Mouse (Mus musculus) embryonic facial prominence, embryonic 15.5 days (tissue): ENCODE measurements around the gene Rpl38. TPM values are rescaled to one million over a fixed set of nuclear protein-coding genes. Genes with fewer than 3 reads are reported as not detected.

Experiments used
- ATAC-seq: fragments of 200-750 bp; cut with Nextera tagmentation; 2 replicates; pipeline ENCODE4 v1.8.0; 2017; ENCODE audit warnings: low read depth, moderate TSS enrichment; ENCODE audit not compliant: insufficient number of reproducible peaks, low FRiP score, low TSS enrichment
- H3K27ac ChIP-seq: fragments of 300-500 bp; sonication (generic); replicated peaks from 2 replicates; pipeline ENCODE4 v1.5.1; 2015; ENCODE audit warnings: mild to moderate bottlenecking, inconsistent platforms
- H3K27me3 ChIP-seq: fragments of 300-500 bp; sonication (generic); 2 replicates; pipeline ENCODE4 v1.6.1; 2015; ENCODE audit warnings: inconsistent platforms
- H3K36me3 ChIP-seq: fragments of 300-500 bp; sonication (generic); 2 replicates; pipeline ENCODE4 v1.6.1; 2015; ENCODE audit warnings: mild to moderate bottlenecking, inconsistent platforms
- H3K4me1 ChIP-seq: fragments of 300-500 bp; sonication (generic); 2 replicates; pipeline ENCODE4 v1.6.1; 2015; ENCODE audit warnings: inconsistent platforms
- H3K4me2 ChIP-seq: fragments of 300-500 bp; sonication (generic); replicated peaks from 2 replicates; pipeline ENCODE4 v1.6.1; 2015; ENCODE audit warnings: mild to moderate bottlenecking, inconsistent platforms
- H3K4me3 ChIP-seq: fragments of 300-500 bp; sonication (generic); replicated peaks from 2 replicates; pipeline ENCODE4 v1.5.1; 2015; ENCODE audit warnings: mild to moderate bottlenecking, inconsistent platforms
- H3K9ac ChIP-seq: fragments of 300-500 bp; sonication (generic); 2 replicates; pipeline ENCODE4 v1.6.1; 2015; ENCODE audit warnings: inconsistent platforms
- H3K9me3 ChIP-seq: fragments of 300-500 bp; sonication (generic); replicated peaks from 2 replicates; pipeline ENCODE4 v1.6.1; 2016; ENCODE audit warnings: inconsistent platforms
- WGBS: fragments of 180-500 bp; shearing (Covaris S2); methylation state at CpG from one replicate; pipeline ENCODE4 v1.1.7; 2015; 5-methylcytosine and 5-hydroxymethylcytosine counted together
- polyA plus RNA-seq: library from polyadenylated mRNA; unstranded; fragments of >200 nt; fragmentation: Nextera tagmentation; extraction: Ambion mirVana; gene quantifications from 2 replicates; pipeline ENCODE4 v1.2.1, GENCODE M21; 2015

Rpl38 gene
- polyA plus RNA-seq, 1 experiment from 2014 or later: 1,020 TPM

- Histone ChIP-seq H3K36me3 (no peaks in the 10 kb centered on the region), H3K4me2 (no peak overlapping the region), H3K27ac (no peak overlapping the region), H3K9me3 (no peaks in the 10 kb centered on the region), H3K27me3 (no peaks in the 10 kb centered on the region), H3K9ac (no peak overlapping the region), H3K4me1 (peaks cover 31% of the 10 kb centered on the region), H3K4me3 (no peak overlapping the region)
- 47% methylated on average over 5 of the region's 5 CpGs for WGBS
- no peak for ATAC-seq
Measured at GRCm38 (mm10) chr11:114681054-114681453, 12.7 kb downstream of the Rpl38 start.

- H3K9me3 ChIP-seq: no peaks in the 10 kb centered on the region
- H3K9ac ChIP-seq: no peak overlapping the region
- WGBS: 88% methylated on average over 13 of the region's 13 CpGs
- no peak overlapping the region for H3K4me3 ChIP-seq
- H3K4me2 ChIP-seq: no peak overlapping the region
- peaks cover 19% of the 10 kb centered on the region for H3K4me1 ChIP-seq
- no peaks in the 10 kb centered on the region for H3K36me3 ChIP-seq
- ATAC-seq: no peak
- H3K27me3 ChIP-seq: no peaks in the 10 kb centered on the region
- no peak overlapping the region for H3K27ac ChIP-seq
Measured at GRCm38 (mm10) chr11:114682321-114682900, 14.1 kb downstream of the Rpl38 start.

- Histone ChIP-seq H3K4me3 (no peak overlapping the region), H3K4me2 (no peak overlapping the region), H3K4me1 (peaks cover 26% of the 10 kb centered on the region), H3K9me3 (no peaks in the 10 kb centered on the region), H3K27me3 (no peaks in the 10 kb centered on the region), H3K36me3 (no peaks in the 10 kb centered on the region), H3K9ac (no peak overlapping the region), H3K27ac (no peak overlapping the region)
- 82% methylated on average over 10 of the region's 10 CpGs for WGBS
- no peak for ATAC-seq
Measured at GRCm38 (mm10) chr11:114683029-114683721, 14.9 kb downstream of the Rpl38 start.

- no peaks in the 10 kb centered on the region for H3K36me3 ChIP-seq
- no peaks in the 10 kb centered on the region for H3K27me3 ChIP-seq
- H3K4me1 ChIP-seq: peaks cover 26% of the 10 kb centered on the region
- 0 out of 2 replicates have a peak, but pooled peaks have one; percentile 4 for ATAC-seq
- no peak overlapping the region for H3K9ac ChIP-seq
- no peak overlapping the region for H3K4me3 ChIP-seq
- no peaks in the 10 kb centered on the region for H3K9me3 ChIP-seq
- no peak overlapping the region for H3K27ac ChIP-seq
- 68% methylated on average over 20 of the region's 20 CpGs for WGBS
- H3K4me2 ChIP-seq: no peak overlapping the region
Measured at GRCm38 (mm10) chr11:114683722-114684621, 15.6 kb downstream of the Rpl38 start.

- Histone ChIP-seq H3K9ac (no peak overlapping the region), H3K27ac (no peak overlapping the region), H3K36me3 (peaks cover 4% of the 10 kb centered on the region), H3K27me3 (no peaks in the 10 kb centered on the region), H3K4me3 (no peak overlapping the region), H3K4me2 (no peak overlapping the region), H3K4me1 (peaks cover 19% of the 10 kb centered on the region), H3K9me3 (no peaks in the 10 kb centered on the region)
- 67% methylated on average over 14 of the region's 14 CpGs for WGBS
- ATAC-seq: peak; percentile 21; the same call in 1 of the 2 replicates
Measured at GRCm38 (mm10) chr11:114684627-114685373, 16.5 kb downstream of the Rpl38 start.

- Histone ChIP-seq H3K4me3 (no peak overlapping the region), H3K9ac (no peak overlapping the region), H3K27ac (0 out of 2 replicates have a peak overlapping the region, but pooled peaks have one; percentile 7), H3K9me3 (no peaks in the 10 kb centered on the region), H3K4me2 (no peak overlapping the region), H3K27me3 (no peaks in the 10 kb centered on the region), H3K4me1 (peaks cover 19% of the 10 kb centered on the region), H3K36me3 (peaks cover 10% of the 10 kb centered on the region)
- WGBS: 80% methylated on average over 9 of the region's 9 CpGs
- ATAC-seq: no peak
Measured at GRCm38 (mm10) chr11:114685526-114686040, 17.3 kb downstream of the Rpl38 start.

GRCm38 (mm10) chr11:114686221-114686959 lies 18.1 kb downstream of the Rpl38 start:
- ATAC-seq: no peak
- peaks cover 19% of the 10 kb centered on the region for H3K4me1 ChIP-seq
- no peak overlapping the region for H3K9ac ChIP-seq
- H3K4me3 ChIP-seq: no peak overlapping the region
- H3K27ac ChIP-seq: no peak overlapping the region
- H3K4me2 ChIP-seq: no peak overlapping the region
- H3K27me3 ChIP-seq: no peaks in the 10 kb centered on the region
- peaks cover 10% of the 10 kb centered on the region for H3K36me3 ChIP-seq
- WGBS: 88% methylated on average over 16 of the region's 16 CpGs
- H3K9me3 ChIP-seq: no peaks in the 10 kb centered on the region

- H3K27ac ChIP-seq: peak overlapping the region; percentile 61
- no peaks in the 10 kb centered on the region for H3K9me3 ChIP-seq
- no peaks in the 10 kb centered on the region for H3K27me3 ChIP-seq
- no peak overlapping the region for H3K4me2 ChIP-seq
- H3K4me3 ChIP-seq: no peak overlapping the region
- H3K36me3 ChIP-seq: peaks cover 10% of the 10 kb centered on the region
- peaks cover 23% of the 10 kb centered on the region for H3K4me1 ChIP-seq
- 17% methylated on average over 9 of the region's 10 CpGs for WGBS
- no peak overlapping the region for H3K9ac ChIP-seq
- no peak for ATAC-seq
Measured at GRCm38 (mm10) chr11:114687574-114688188, 19.4 kb downstream of the Rpl38 start.

GRCm38 (mm10) chr11:114688729-114689128 lies 20.4 kb downstream of the Rpl38 start:
- 83% methylated on average over 2 of the region's 3 CpGs for WGBS
- peaks cover 23% of the 10 kb centered on the region for H3K4me1 ChIP-seq
- H3K9me3 ChIP-seq: no peaks in the 10 kb centered on the region
- no peak for ATAC-seq
- no peak overlapping the region for H3K27ac ChIP-seq
- H3K27me3 ChIP-seq: no peaks in the 10 kb centered on the region
- no peak overlapping the region for H3K4me2 ChIP-seq
- H3K36me3 ChIP-seq: peaks cover 13% of the 10 kb centered on the region
- H3K9ac ChIP-seq: no peak overlapping the region
- H3K4me3 ChIP-seq: no peak overlapping the region

- Histone ChIP-seq H3K9ac (no peak overlapping the region), H3K27me3 (no peaks in the 10 kb centered on the region), H3K4me3 (no peak overlapping the region), H3K9me3 (no peaks in the 10 kb centered on the region), H3K27ac (no peak overlapping the region), H3K4me2 (no peak overlapping the region), H3K36me3 (peaks cover 13% of the 10 kb centered on the region), H3K4me1 (peaks cover 14% of the 10 kb centered on the region)
- ATAC-seq: no peak
- WGBS: 93% methylated on average over 15 of the region's 15 CpGs
Measured at GRCm38 (mm10) chr11:114690192-114690591, 21.9 kb downstream of the Rpl38 start.
